Mouse (Mus musculus) v-Abl transformed pro-B cells (cell line): ENCODE results near the gene Zfand2a.

Experiments
- in situ Hi-C, 2 experiments: fragments of 400-800 bp; cut with MboI; formaldehyde crosslinking; loops; one replicate each; pipeline ENCODE4 v1.15.1; 2025; ENCODE audit not compliant: unreplicated experiment in 2 of 2

Gene Zfand2a

DNA sequence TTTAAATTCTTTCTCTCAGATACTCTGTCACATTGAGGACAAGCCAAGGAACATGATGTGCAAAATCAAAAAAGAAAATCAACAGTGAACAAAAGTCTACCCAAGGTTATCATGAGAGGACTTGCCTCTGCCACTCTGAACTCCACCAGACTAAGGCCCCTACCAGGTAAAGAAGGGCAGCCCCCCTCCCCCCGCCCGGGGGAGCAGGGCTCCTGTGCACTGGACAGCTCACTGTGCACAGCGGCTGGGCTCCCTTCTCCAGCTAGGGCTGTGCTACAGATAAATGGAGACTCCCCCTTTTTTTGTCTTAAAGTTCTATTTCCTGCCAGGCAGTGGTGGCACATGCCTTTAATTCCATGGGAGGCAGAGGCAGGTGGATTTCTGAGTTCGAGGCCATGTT, 46.6 kb downstream of the Zfand2a start:
- in situ Hi-C loops = no loop called here

DNA sequence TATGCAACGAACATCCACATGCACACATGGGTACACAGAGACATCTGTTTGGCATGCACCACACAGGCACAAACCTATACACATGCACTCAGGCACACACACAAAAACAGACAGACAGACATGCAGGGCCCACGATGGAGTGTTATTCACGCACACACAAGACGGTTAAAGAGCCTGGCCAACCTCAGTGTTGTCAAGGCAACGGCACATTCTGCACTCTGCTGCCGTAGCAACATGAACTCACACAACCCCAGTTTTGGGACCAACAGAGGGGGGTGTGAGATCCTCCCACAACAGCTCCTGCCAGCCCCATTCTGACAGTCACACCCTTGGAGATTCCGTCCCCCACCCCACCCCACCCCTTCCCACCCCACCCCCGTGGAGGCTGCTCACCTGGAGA, 49.4 kb downstream of the Zfand2a start:
- in situ Hi-C loops = no loop called here

DNA sequence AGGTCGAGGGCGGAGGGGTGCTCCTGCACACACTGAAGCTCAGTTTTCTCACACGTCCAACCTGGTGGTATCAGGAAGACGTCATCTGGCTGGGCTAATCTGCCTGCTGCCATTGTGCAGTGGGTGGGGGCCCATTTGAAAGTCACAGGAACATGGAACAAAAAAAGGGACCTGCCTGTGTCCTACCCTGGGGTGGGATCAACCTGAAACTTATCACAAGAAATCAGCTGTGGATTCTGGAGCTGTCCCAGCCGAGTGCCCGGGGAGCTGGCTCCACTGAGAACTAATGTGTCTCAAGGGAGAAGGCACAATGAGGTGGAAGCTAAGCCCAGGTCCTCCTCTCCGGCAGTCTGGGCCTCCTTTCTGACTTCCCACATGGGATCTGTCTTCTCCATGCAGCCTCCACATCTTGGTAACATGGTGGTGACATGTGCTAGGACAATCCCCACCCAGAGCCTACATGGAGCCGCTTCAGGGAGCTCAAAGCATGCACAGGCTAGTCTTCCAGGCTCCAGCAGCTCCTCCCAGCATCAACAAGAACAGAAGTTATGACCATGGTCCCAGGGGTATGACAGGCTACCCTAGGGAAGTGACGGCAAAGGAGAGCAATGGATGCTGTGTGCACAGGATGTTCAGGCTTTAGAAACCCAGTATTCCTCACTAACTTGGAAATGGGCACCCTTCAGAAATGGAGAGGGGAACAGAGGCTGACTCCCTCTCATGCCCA, 50.3 kb downstream of the Zfand2a start:
- in situ Hi-C loops = no loop called here

DNA sequence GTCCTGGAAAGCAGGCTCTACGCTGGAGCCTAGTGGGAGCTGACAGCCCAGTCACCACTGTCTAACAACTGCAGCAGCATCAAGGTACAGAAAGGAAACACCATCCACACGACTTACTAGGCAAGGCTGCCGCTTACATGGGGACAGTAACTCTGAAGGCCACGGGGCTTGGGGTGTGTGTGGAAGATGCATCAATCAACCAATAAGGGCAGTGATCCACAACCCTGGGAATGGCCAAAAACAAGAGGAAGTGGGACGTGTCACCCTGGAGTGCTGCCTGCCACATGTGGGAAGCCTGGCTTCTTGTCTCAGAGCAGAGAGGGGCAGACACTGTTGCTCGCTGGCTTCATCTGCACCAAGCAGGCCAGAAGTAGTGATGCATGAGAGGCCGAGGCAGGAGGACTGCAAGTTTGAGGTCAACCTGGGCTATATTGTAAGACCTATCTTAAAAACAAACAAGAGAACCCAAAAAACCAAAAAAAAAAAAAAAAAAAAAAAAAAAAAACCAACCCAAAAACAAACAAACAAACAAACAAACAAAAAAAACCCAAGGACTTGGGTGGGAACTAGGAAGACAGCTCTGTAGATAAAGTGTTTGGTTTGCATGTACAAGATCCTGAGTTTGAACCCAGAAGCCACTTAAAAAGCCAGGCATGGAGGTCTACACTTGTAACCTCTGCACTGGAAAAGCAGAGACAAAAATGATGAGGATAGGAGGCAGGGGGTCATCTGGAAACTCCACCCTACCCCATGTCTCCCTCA, 51.4 kb downstream of the Zfand2a start:
- in situ Hi-C loops = no loop called here

DNA sequence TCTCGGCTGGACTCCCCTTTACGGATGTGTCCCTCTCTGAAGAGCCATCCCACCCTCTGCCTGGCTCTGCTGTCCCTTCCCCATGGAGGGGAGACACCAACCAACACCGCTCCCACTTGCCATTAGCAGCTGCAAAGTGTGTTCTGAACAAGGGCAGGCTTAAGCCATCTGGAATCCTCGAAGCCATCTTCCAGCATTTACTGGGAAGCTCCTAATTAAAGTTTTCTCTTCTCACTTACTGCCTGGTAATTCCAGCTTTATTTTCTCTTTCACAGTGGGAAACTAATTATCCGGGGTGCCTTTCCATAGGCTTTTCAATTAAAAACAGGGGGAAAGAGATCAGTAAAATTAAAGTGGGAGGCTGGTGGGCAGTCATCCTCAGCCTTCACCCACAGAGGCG, 52.0 kb downstream of the Zfand2a start:
- in situ Hi-C loops = no loop called here

DNA sequence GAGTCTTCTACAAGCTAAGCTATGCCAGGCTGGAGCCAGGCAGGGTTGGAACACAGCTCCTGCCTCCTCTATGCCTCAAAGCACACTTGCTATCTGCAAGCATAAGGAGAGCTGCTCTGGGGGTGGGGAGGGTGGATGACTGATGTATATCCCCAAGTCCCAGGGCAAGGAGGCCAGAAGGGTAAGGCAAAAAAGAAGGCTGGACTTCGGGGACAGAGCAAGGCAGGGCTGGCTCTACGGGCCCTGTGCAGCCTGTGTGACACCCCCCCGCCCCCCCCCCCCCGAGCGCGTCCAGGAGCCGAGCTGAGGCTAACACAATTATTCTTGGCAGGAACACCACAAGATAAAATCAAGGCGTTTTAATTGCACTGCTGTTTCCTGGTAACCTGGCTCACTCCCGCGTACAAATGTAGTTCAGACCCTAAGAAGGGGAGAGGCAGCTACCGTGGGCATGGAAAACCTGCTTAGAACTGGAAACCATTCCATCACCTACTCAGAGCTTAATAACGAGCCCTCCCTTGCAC, 54.5 kb downstream of the Zfand2a start:
- in situ Hi-C loops = no loop called here

DNA sequence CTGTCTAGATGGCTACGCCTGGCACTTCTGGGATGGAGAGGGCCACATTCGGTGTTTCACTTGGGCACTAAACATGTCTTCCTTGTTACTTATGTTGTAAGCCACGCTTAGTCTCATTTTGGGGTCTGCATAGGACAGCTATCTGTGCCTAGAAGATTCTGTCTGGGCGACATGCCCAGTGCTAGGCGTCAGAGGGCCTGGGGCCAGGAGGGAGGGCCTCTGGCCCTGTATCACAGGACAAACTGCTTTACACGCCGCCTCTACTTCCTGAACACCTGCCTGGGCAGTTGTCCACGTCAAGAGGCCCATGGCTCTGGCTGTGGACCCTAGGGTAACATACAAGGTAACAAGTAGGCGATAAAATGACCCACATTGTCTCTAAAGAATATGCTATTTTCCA, 56.4 kb downstream of the Zfand2a start:
- in situ Hi-C loops = no loop called here

DNA sequence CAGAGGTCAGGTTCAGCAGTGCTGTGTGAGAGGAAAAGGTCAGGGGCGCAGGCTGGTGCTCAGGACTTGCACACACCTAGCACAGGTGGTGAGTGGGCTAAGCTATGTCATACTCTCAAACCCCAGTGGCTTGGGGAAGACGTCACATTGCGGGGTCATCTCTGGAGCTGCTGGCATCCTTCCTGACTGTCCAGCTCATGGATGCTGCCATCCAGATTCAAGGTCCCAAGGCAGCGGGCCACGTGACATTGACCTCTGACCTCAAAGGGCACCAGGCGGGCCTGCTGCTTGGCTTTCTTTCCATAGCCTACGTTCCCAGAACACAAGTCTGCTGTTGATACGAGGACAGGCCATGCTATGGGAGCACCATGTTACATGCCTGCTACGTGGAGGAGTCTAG, 57.3 kb downstream of the Zfand2a start:
- in situ Hi-C loops = no loop called here

DNA sequence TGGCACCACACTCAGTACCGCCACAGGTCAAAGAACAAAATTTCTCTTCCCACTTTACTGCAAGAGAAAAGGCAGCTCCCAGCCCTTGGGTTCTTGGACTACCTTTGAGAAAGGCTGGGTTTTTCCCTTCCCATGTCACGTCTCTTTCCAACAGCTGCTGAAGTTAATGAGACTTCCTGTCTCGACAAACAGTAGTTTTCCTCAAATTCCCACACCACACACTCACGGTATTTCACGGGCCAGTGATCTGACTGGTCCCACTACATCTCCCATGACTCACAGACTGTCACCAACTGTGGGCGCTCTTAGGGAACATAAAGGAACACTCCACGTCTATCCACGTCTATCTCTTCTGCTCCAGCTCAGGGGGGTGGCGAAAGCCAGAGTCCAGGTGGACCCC, 59.2 kb downstream of the Zfand2a start:
- in situ Hi-C loops = no loop called here

DNA sequence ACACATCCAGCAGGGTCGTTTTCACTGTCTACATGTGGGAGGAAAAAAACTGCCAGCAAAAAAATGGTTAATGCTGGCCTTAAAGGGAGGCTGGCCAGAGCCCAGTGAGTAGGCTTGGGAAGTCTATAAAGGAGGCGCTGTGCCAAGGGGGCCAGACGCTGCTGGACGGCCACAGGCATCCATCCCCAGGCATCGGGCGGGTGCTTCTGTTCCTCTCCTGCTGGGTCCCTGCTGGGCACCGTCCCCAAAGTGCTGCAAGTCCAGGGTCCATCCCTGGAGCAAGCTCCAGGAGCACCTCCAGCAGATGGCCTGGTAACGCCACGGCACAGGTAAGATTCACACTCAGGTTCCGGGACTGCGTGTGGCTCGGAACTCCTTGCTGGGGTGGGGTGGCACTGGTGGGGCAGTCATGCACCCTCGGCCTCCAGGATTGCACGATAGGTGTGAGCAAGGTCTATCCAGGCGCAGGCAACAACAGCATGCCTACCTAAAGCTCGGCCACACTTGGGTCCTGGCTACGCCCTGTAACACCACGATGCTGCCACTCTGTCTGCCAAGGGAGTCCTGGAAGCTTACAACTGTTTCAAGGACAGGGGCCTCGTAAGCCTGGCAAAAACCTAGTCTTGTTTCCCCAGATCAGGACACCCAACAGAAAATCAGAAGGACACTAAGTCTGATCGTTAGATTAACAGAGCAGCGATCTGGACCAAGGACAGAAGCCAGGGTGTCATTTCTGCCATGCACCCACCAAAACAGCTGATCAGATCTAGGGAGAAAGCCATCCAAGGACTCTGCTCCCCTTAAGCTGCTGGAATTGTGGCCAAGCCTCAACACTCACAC, 61.1 kb downstream of the Zfand2a start, which contains the start of gene Gper1:
TSS of gene Gper1 (plus strand) at position 126 of the 840 bp plus-strand sequence.
- in situ Hi-C loops = no loop called here
